Mouse (Mus musculus): ENCODE measurements around the gene Efcab9. TPM values are rescaled to one million over a fixed set of nuclear protein-coding genes. Genes with fewer than 3 reads are reported as not detected.

Gene Efcab9
- not detected in 2 replicates for polyA plus RNA-seq (2016; fragmentation: Nextera tagmentation; extraction: Ambion mirVana)

DNA sequence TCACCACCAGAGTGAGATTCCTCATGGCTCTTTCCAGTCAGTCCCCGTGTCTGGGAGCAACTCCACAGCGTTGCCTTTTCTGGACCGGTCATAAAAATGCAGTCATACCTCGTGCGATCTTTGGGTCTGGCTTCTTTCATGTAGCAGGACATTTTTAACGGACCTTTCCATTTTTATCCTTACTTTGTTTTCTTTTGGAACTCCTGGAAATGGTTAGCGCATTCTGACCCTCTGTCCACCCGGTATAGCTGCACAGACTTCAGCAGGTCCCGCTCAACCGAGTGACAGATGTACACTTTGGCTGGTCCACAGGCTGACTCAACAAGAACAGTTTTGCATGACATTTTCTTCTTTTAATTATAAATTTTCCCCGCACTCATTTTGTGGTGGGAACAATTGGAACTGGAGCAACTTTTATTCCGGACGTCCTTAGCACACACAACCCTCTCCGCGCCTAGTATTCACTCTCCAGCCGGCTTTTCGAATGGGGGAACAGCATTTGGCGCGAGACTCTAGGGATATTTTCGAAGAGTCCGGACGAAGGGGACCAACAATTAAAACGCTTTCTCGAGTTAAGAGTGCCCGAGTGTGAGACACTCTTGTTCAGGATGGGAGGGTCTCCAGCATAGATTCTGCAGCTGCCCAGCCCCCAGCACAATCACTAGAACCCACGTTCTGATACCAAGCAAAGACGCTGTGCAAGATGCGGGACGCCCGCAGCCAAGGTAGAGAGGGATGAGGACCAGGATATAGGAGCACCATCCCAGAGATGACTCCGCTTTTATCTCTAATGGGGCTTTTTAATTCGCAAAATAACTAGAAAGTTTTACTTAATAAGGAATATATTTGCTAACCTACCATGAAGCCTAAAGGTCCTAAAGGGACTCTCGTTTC lies at the start of gene Efcab9:
Gene Efcab9 (minus strand): TSS at position 211 of the 894 bp plus-strand sequence.
- no peaks in the 10 kb centered on the region for H3K36me3 ChIP-seq
- WGBS: 6% methylated on average over 33 of the region's 33 CpGs
- H3K27me3 ChIP-seq: peaks cover 26% of the 10 kb centered on the region
- peak within 1 kb of the TSS; percentile 73 for H3K9ac ChIP-seq
- peak; percentile 30 for ATAC-seq (ENCODE audit: low FRiP score)
- H3K9me3 ChIP-seq (replicated peaks): no peaks in the 10 kb centered on the region
- no peak within 1 kb of the TSS for H3K27ac ChIP-seq
- peak within 1 kb of the TSS; percentile 49 for H3K4me3 ChIP-seq
- H3K4me2 ChIP-seq (replicated peaks): peak within 1 kb of the TSS; percentile 96
- peaks cover 21% of the 10 kb centered on the region for H3K4me1 ChIP-seq

DNA sequence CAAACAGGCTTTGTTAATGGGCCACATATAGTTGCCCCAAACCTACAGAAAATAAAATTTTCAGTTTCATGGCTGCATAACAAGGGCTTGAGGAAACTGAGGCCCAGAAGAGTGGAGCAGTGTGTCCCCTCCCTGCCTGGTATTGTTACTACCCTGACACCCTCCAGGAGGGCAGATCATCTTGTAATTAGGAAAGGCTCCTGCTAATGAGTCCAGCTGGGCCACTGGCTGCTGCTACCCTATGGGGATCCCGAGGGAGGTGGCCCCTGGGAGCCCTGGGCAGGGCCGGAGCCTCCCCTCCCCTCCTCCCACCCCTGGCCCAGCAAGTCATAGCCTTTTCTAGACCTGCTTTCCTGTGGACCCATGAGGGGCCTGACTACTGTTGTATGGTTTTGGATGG lies 49.1 kb upstream of the Efcab9 start:
- Histone ChIP-seq H3K9me3 (replicated peaks) (no peaks in the 10 kb centered on the region), H3K4me2 (replicated peaks) (no peak overlapping the region), H3K9ac (no peak overlapping the region), H3K4me1 (peaks cover 12% of the 10 kb centered on the region; the same call in 1 of the 2 replicates), H3K27me3 (no peaks in the 10 kb centered on the region), H3K36me3 (no peaks in the 10 kb centered on the region), H3K27ac (no peak overlapping the region), H3K4me3 (no peak overlapping the region)
- ATAC-seq (ENCODE audit: low FRiP score): peak; percentile 27; the same call in 1 of the 2 replicates
- 42% methylated on average over 2 of the region's 2 CpGs for WGBS

DNA sequence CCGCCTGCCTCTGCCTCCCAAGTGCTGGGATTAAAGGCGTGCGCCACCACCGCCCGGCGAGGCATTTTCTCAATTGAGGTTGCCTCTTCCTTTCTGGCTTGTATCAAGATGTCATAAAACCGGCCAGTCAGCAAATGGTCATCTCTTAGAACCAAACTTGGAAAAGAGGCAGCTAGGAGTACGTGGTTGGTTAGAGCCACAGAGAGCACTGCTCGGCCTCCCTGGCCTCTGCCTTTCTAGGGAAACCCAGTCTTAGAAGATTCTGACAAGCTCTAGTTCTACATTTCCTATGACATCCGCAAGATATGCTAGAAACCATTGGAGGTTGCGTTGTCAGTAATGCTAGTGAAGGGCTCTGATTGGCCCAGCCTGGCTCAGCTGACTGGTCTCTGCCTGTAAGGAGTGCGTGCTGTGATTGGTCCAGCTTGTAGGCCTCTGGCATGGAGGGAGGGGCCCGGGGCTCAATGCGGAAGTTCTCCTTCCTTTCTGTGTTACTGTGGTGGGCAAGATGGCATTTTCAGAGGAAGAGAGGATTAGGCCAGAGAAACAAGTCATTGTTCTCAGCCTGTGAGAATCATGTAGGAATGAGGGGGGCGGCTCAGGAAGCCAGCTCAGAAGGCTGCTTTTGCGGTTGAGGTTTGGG lies 48.5 kb upstream of the Efcab9 start:
- H3K27ac ChIP-seq: no peak overlapping the region
- H3K36me3 ChIP-seq: no peaks in the 10 kb centered on the region
- H3K9me3 ChIP-seq (replicated peaks): no peaks in the 10 kb centered on the region
- ATAC-seq (ENCODE audit: low FRiP score): no peak
- no peak overlapping the region for H3K4me2 ChIP-seq (replicated peaks)
- H3K4me1 ChIP-seq: peaks cover 12% of the 10 kb centered on the region; the same call in 1 of the 2 replicates
- no peak overlapping the region for H3K9ac ChIP-seq
- WGBS: 82% methylated on average over 16 of the region's 16 CpGs
- H3K27me3 ChIP-seq: no peaks in the 10 kb centered on the region
- H3K4me3 ChIP-seq: no peak overlapping the region

DNA sequence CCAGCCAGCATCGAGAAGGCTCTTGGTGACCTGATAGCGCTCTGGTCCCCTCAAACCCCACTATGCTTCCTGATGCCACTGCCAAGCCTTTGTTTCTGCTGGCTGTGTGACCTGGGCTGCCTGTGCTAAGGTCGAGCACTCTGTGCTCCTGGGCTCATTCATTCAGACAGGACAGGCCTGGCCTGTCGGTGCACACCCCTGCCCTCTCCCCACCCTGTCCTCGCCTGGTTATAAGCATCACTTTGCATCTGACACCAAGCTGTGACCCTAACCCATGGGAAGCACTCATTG lies 44.8 kb upstream of the Efcab9 start:
- no peaks in the 10 kb centered on the region for H3K9me3 ChIP-seq (replicated peaks)
- WGBS: 48% methylated on average over 5 of the region's 5 CpGs
- peaks cover 12% of the 10 kb centered on the region; the same call in 1 of the 2 replicates for H3K4me1 ChIP-seq
- no peak overlapping the region for H3K4me2 ChIP-seq (replicated peaks)
- no peaks in the 10 kb centered on the region for H3K36me3 ChIP-seq
- no peaks in the 10 kb centered on the region for H3K27me3 ChIP-seq
- peak overlapping the region; percentile 70 for H3K27ac ChIP-seq
- no peak overlapping the region for H3K4me3 ChIP-seq
- no peak for ATAC-seq (ENCODE audit: low FRiP score)
- no peak overlapping the region for H3K9ac ChIP-seq

DNA sequence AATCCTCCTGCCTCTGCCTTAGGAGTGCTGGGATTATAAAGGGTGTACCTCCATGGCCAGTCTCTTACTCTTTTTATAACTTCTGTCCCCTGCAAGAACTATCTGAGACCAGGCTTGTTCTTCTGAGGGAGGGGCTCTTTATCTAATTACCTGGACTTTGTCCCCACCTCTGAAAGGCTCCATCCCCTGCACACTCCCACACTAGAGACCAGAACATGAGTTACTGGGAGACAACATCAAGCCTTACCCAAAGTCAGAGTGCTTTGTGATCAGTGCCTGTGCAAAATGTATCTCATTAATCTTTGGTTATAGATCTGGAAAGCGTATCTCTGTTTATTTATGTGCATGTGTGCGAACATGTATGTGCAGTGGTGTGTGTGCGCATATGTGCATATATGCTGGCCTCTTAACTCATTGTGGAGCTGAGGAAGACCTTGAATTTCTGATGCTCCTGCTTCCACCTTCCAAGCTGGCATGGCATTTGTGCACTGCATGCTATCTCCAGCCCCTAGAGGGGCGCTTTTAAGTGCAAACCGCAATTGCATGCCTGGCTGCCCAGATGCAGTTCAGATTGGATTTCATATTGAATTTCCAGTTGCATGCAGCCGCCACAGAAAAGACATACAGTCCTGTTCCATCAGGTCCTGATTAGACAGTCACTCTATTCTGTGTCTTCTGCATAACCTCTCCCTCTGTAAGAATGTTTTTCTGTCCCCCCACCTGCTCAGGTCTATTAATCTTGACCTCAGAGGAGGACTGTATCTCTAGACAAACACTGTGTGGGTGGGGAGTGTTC lies 44.3 kb upstream of the Efcab9 start:
- peak overlapping the region; percentile 70; the same call in 1 of the 2 replicates for H3K27ac ChIP-seq
- 79% methylated on average over 6 of the region's 6 CpGs for WGBS
- ATAC-seq (ENCODE audit: low FRiP score): peak; percentile 48; the same call in 1 of the 2 replicates
- H3K9ac ChIP-seq: no peak overlapping the region
- H3K4me3 ChIP-seq: no peak overlapping the region
- H3K4me1 ChIP-seq: peaks cover 11% of the 10 kb centered on the region; the same call in 1 of the 2 replicates
- no peaks in the 10 kb centered on the region for H3K36me3 ChIP-seq
- no peaks in the 10 kb centered on the region for H3K9me3 ChIP-seq (replicated peaks)
- H3K4me2 ChIP-seq (replicated peaks): no peak overlapping the region
- H3K27me3 ChIP-seq: no peaks in the 10 kb centered on the region

DNA sequence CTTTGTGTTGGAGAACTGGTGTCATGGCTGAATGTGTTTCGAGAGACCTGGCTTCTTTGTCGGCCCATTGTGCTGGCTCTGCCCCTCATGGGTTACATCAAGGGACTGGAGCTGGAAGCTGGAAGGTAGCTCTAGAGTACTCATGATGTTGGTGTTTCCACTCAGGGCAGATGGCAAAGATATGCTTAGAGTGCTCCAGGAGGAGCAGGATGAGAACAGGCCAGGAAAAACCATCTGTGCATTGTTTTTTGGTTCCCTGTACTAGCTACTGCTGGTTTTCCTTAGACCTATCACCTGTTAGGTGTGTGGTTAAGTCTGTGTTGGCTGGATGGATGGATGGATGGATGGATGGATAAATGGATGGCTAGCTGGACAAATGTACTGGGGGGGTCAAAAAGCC lies 41.8 kb upstream of the Efcab9 start:
- Histone ChIP-seq H3K27me3 (no peaks in the 10 kb centered on the region), H3K4me3 (no peak overlapping the region), H3K27ac (no peak overlapping the region), H3K9me3 (replicated peaks) (no peaks in the 10 kb centered on the region), H3K4me1 (peaks cover 5% of the 10 kb centered on the region; the same call in 1 of the 2 replicates), H3K36me3 (no peaks in the 10 kb centered on the region), H3K9ac (no peak overlapping the region), H3K4me2 (replicated peaks) (no peak overlapping the region)
- WGBS: 87% methylated on average over 2 of the region's 2 CpGs
- ATAC-seq (ENCODE audit: low FRiP score): no peak

DNA sequence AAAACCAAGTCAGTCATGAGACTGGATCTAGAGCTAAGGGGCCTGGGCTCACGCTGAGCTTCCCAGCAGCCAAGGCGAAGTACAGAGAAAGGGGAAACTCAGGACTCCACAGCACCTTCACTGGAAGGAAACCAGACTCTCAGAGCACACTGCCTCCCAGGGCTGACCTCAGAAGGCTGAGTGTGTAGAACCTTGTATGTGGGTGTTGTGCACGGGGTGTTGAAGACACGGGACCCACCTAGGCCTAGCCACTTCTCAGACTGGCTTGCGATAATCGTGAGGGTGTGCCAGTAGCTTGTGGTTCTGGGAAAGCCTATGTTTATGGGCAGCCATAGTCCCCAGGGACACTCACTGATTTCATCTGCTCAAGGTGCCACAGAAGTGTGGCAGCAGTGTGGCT lies 39.2 kb upstream of the Efcab9 start:
- peaks cover 13% of the 10 kb centered on the region for H3K4me1 ChIP-seq
- WGBS: 93% methylated on average over 6 of the region's 6 CpGs

DNA sequence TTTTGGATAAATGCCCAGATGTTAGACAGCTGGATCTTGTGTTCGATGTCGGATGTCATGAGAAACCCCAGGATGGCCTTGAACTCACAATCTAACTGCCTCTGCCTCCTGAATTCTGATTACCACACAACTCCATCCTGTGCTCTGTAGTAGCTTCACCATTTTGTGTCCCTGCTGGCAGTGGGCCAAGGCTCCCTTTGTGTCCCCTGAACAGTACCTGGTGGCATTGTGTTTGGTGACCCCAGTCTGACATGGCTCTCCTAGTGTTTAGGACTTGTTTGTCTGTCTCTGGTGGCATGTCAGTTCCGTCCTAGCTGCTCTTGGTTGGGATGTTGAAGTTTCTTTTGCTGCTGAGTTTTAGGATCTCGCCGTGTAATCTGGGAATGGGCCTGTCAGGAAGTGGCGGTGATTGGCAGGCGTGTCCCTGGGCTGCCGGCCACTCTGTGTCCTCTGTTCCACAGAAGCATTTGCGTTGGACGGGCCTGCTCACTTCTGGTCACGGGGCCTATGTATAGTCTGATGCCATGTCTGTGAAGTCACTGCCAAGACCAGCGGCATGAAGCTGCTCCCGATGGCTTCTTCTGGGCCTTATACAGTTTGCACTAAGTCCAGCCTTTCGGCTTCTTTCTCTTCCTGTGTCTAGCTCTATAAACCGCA lies 36.9 kb upstream of the Efcab9 start:
- H3K27ac ChIP-seq: no peak overlapping the region
- no peak overlapping the region for H3K4me3 ChIP-seq
- H3K4me2 ChIP-seq (replicated peaks): no peak overlapping the region
- H3K9ac ChIP-seq: no peak overlapping the region
- peaks cover 18% of the 10 kb centered on the region for H3K4me1 ChIP-seq
- H3K27me3 ChIP-seq: no peaks in the 10 kb centered on the region
- ATAC-seq (ENCODE audit: low FRiP score): no peak
- no peaks in the 10 kb centered on the region for H3K36me3 ChIP-seq
- no peaks in the 10 kb centered on the region for H3K9me3 ChIP-seq (replicated peaks)
- WGBS: 91% methylated on average over 15 of the region's 15 CpGs

More for the DNA sequence above, 39.2 kb upstream of the Efcab9 start:
- H3K27ac ChIP-seq: no peak overlapping the region
- no peak for ATAC-seq (ENCODE audit: low FRiP score)
- H3K36me3 ChIP-seq: no peaks in the 10 kb centered on the region
- no peaks in the 10 kb centered on the region for H3K27me3 ChIP-seq
- H3K9me3 ChIP-seq (replicated peaks): no peaks in the 10 kb centered on the region
- no peak overlapping the region for H3K4me2 ChIP-seq (replicated peaks)
- no peak overlapping the region for H3K4me3 ChIP-seq
- no peak overlapping the region for H3K9ac ChIP-seq

DNA sequence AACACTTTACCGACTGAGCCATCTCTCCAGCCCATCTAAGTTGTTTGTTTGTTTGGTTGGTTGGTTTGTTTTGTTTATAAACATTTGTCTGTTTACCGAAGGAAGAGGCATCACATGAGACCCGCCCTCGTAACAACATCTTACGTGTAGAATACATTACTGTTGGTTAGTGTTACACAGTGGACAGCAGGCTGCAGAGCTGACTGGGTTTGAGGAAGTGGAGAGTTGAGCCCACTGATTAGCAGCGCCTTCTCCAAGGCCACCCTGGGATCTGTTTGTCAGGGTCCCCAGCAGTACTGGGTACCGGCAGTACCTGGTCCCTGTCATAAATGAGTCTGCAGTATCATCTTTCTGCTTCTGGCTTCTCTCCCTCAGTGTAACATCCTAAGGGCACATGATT lies 36.2 kb upstream of the Efcab9 start:
- Histone ChIP-seq H3K4me1 (peaks cover 25% of the 10 kb centered on the region), H3K9me3 (replicated peaks) (no peaks in the 10 kb centered on the region), H3K27me3 (no peaks in the 10 kb centered on the region), H3K4me3 (no peak overlapping the region), H3K27ac (no peak overlapping the region), H3K9ac (no peak overlapping the region), H3K36me3 (no peaks in the 10 kb centered on the region), H3K4me2 (replicated peaks) (no peak overlapping the region)
- WGBS: 88% methylated on average over 7 of the region's 7 CpGs
- no peak for ATAC-seq (ENCODE audit: low FRiP score)

DNA sequence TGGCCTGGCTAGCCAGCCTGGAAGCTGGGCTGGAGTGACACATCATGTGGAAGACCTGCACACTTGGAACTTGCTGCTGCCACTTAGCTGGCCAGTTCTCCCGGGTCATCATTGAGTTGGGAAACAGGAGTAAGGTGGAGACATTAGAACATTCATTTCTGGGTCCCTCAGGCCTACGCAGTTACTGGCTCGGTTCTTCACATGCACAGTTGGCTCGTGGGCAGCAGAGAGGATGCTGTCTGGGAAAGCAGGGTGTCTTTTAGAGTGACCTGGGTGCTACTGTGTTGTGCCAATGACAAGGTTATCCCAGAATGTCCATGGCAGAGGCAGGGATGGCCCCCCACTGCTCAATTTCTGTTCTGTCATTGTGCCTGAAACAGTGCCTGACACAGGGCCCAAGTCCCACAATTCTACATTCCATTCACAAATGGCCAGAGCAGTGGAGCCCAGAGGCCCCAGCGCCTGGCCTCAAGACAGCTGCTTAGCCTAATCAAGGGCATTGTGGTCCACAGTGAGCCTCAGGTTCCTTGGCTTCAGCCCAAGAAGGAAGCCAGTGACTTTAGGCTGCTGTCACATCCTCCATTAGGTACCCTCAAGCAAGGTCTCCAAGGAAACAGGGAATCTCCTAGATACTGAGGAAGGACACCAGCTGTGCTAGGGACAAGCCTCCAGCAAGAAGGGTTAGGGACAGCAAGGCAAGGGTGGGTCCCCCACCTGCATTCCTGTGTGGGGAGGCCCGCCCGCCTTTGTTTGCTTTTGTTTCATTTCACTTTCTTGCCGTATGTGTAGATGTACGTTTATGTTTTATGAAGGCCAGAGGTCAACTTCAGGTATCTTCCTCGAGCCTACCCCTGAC lies 35.3 kb upstream of the Efcab9 start:
- Histone ChIP-seq H3K27me3 (no peaks in the 10 kb centered on the region), H3K4me2 (replicated peaks) (no peak overlapping the region), H3K36me3 (no peaks in the 10 kb centered on the region), H3K27ac (no peak overlapping the region), H3K9ac (no peak overlapping the region), H3K4me3 (no peak overlapping the region), H3K4me1 (peaks cover 25% of the 10 kb centered on the region), H3K9me3 (replicated peaks) (no peaks in the 10 kb centered on the region)
- WGBS: 80% methylated on average over 10 of the region's 10 CpGs
- peak; percentile 36; the same call in 1 of the 2 replicates for ATAC-seq (ENCODE audit: low FRiP score)

DNA sequence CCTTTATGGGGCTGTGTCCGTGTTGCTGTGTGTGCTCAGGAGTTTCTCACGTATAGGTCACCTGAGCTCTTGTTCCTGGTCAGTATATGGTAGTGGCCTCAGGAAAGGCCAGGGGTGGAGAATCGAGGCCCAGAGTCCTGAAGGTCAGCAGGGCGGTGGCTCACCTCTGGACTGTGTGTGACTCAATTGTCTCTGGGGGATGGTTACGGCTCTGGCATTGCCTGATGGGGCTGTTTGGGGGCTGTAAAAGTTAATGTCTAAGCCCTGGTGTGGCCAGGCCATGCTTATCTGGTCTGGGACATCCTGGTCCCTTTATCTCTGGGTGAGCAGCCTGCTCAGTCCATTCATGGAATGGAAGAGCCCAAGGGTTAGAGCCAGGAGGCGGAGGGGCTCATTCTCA lies 34.3 kb upstream of the Efcab9 start:
- no peak overlapping the region for H3K4me2 ChIP-seq (replicated peaks)
- no peaks in the 10 kb centered on the region for H3K36me3 ChIP-seq
- H3K9ac ChIP-seq: no peak overlapping the region
- 93% methylated on average over 6 of the region's 6 CpGs for WGBS
- peaks cover 30% of the 10 kb centered on the region for H3K4me1 ChIP-seq
- H3K27me3 ChIP-seq: no peaks in the 10 kb centered on the region
- no peak overlapping the region for H3K27ac ChIP-seq
- no peak for ATAC-seq (ENCODE audit: low FRiP score)
- H3K9me3 ChIP-seq (replicated peaks): no peaks in the 10 kb centered on the region
- H3K4me3 ChIP-seq: no peak overlapping the region
